Mouse (Mus musculus) ES-Bruce4 (cell line): ENCODE measurements around the gene Myt1l.

Experiments used
- CTCF ChIP-seq: IDR thresholded peaks from one replicate; pipeline ENCODE4 v1.8.1; 2011; ENCODE audit warnings: low read depth, low read length
- EP300 ChIP-seq: IDR thresholded peaks from 2 replicates; pipeline ENCODE4 v1.6.1; 2011; ENCODE audit warnings: low read depth, low read length; ENCODE audit not compliant: insufficient read depth
- POLR2A ChIP-seq: IDR thresholded peaks from one replicate; pipeline ENCODE4 v1.8.1; 2011; ENCODE audit warnings: low read length; ENCODE audit not compliant: insufficient read depth

- TF ChIP-seq POLR2A: no peak
- no peak for TF ChIP-seq CTCF
- TF ChIP-seq EP300: no peak
Measured at GRCm38 (mm10) chr12:29702626-29703025, 174.4 kb downstream of the Myt1l start.
